17 mouse cellular contexts compared by ENCODE assay signal in the genomic region with DNA sequence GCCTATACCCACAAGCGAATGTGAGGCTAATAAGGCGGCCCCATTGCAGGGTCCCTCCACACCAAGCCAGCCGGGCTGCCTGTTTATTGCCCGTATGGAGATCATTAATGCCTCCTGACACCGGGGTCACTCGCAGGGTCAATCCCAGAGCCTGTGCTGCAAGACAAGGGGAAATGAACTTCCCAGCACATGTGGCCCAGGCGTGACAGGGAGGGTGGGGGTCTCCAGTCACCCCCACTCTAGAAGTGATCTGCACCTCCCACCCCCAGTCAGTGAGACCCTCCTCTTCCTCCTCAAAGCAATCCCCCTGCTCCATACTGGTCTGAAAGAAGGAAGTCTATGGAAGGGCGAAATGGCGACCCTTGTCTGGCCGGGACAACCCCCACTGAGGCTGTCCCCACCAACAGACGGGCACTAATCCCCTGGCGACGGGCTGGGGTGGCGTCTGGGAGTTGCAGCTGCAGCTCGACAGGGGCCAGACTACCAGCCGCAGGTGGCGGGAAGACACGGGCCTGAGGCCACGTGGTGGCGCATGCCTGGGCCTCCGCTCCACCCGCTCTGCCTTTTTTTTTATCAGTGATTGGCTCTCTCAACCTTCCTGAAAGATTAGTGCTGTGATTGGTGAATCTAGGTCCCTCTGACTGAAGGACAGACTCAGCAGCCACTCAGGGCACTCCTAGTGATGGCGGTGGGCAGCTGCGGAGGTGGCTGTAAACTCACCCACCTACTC. TPM values are rescaled to one million over a fixed set of nuclear protein-coding genes. Genes with fewer than 3 reads are reported as not detected.
DNase-seq lines count a peak whose midpoint lies in the region; ATAC-seq and TF ChIP-seq lines count a peak whose summit lies in the region.
"Had no signal": no experiment of that assay in that cellular context is flagged by ENCODE, and none has a peak within 500 bp of the region (broad histone marks: within the 10 kb centered on the region; RNA-seq: fewer than 3 reads in every experiment).

No protein-coding gene starts in this region.

- no peaks in the 10 kb centered on the region for H3K36me3 ChIP-seq in intestine, embryonic 14.5 days (ENCODE audit: control insufficient read depth, insufficient read depth, low read length)
- no peaks in the 10 kb centered on the region for H3K36me3 ChIP-seq in intestine, postnatal 0 days (ENCODE audit: control insufficient read depth, insufficient read depth)
- H3K36me3 ChIP-seq in limb, embryonic 15.5 days = no peaks in the 10 kb centered on the region
- no peaks in the 10 kb centered on the region for H3K36me3 ChIP-seq in testis, adult 2 months (ENCODE audit: control insufficient read depth, insufficient read depth, low read length)
- H3K36me3 ChIP-seq: liver, embryonic 13.5 days had no signal

- H3K27me3 ChIP-seq in intestine, embryonic 14.5 days (replicated peaks; ENCODE audit: control insufficient read depth, insufficient read depth, low read length) = peaks cover 8% of the 10 kb centered on the region
- H3K27me3 ChIP-seq in intestine, postnatal 0 days (replicated peaks; ENCODE audit: control insufficient read depth, insufficient read depth, low read length) = 0 out of 2 replicates have a peak, but pooled peaks cover 2% of the 10 kb centered on the region
- H3K27me3 ChIP-seq in limb, embryonic 15.5 days = no peaks in the 10 kb centered on the region
- H3K27me3 ChIP-seq in testis, adult 2 months (ENCODE audit: control insufficient read depth, insufficient read depth, low read length) = no peaks in the 10 kb centered on the region

- peak; percentile 48 for DNase-seq in intestine, embryonic 14.5 days (ENCODE audit: low spot score)
- peak; percentile 56 for DNase-seq in embryo, embryonic 9.5 days (ENCODE audit: extremely low spot score)
- no peak for DNase-seq in left cerebral cortex, postnatal 4 days
- no peak for DNase-seq in spleen, postnatal 10 days (ENCODE audit: low spot score in 2 of 2)
- DNase-seq: cerebellum, postnatal 10 days; kidney, adult 9 months; layer of hippocampus, postnatal 36 days; liver, embryonic 13.5 days; lung, postnatal 4 days; thymus, postnatal 36 days had no signal

- no peak for ATAC-seq in intestine, embryonic 14.5 days (replicated peaks; ENCODE audit: low FRiP score, low TSS enrichment, low read depth)
- ATAC-seq in intestine, postnatal 0 days = no peak
- peak; percentile 69 for ATAC-seq in limb, embryonic 15.5 days (ENCODE audit: insufficient number of reproducible peaks, low FRiP score, low TSS enrichment, low read depth)
- ATAC-seq in erythroblast, adult 5-6 weeks (replicated peaks; ENCODE audit: low FRiP score, poor library complexity, severe bottlenecking) = no peak
- ATAC-seq: CD4-positive, CD25-positive, alpha-beta regulatory T cell, adult 4 months had no signal

- no peaks in the 10 kb centered on the region for H3K4me1 ChIP-seq in intestine, embryonic 14.5 days (replicated peaks; ENCODE audit: control insufficient read depth, insufficient read depth, low read length)
- H3K4me1 ChIP-seq in intestine, postnatal 0 days (replicated peaks; ENCODE audit: control insufficient read depth, insufficient read depth, low read length) = no peaks in the 10 kb centered on the region
- H3K4me1 ChIP-seq in limb, embryonic 15.5 days = peaks cover 12% of the 10 kb centered on the region
- peaks cover 14% of the 10 kb centered on the region for H3K4me1 ChIP-seq in testis, adult 2 months (ENCODE audit: control insufficient read depth, insufficient read depth, low read length)
- H3K4me1 ChIP-seq: liver, embryonic 13.5 days had no signal

- H3K27ac ChIP-seq in intestine, embryonic 14.5 days (ENCODE audit: low read depth) = no peak overlapping the region
- no peak overlapping the region for H3K27ac ChIP-seq in intestine, postnatal 0 days (ENCODE audit: low read depth, low read length)
- no peak overlapping the region for H3K27ac ChIP-seq in limb, embryonic 15.5 days
- no peak overlapping the region for H3K27ac ChIP-seq in testis, adult 2 months (ENCODE audit: control insufficient read depth, insufficient read depth, low read depth, low read length)
- H3K27ac ChIP-seq: liver, embryonic 13.5 days had no signal

- H3K4me3 ChIP-seq in intestine, embryonic 14.5 days (ENCODE audit: low read depth, low read length) = no peak overlapping the region
- H3K4me3 ChIP-seq in intestine, postnatal 0 days (ENCODE audit: low read depth, low read length) = no peak overlapping the region
- H3K4me3 ChIP-seq in limb, embryonic 15.5 days = peak overlapping the region; percentile 19; the same call in 1 of the 2 replicates
- H3K4me3 ChIP-seq in testis, adult 2 months (ENCODE audit: control insufficient read depth, low read depth, low read length) = peak overlapping the region; percentile 74
- H3K4me3 ChIP-seq: liver, embryonic 13.5 days had no signal

- no peak overlapping the region for H3K9ac ChIP-seq in intestine, embryonic 14.5 days (ENCODE audit: low read length)
- no peak overlapping the region for H3K9ac ChIP-seq in intestine, postnatal 0 days (ENCODE audit: low read depth, low read length)
- no peak overlapping the region for H3K9ac ChIP-seq in limb, embryonic 15.5 days
- H3K9ac ChIP-seq: liver, embryonic 13.5 days had no signal

- H3K4me2 ChIP-seq in intestine, embryonic 14.5 days (ENCODE audit: low read length) = no peak overlapping the region
- no peak overlapping the region for H3K4me2 ChIP-seq in intestine, postnatal 0 days (replicated peaks; ENCODE audit: low read depth)
- peak overlapping the region; percentile 40 for H3K4me2 ChIP-seq in limb, embryonic 15.5 days
- H3K4me2 ChIP-seq: liver, embryonic 13.5 days had no signal

- WGBS in intestine, embryonic 14.5 days = 56% methylated on average over 24 of the region's 24 CpGs
- WGBS in intestine, postnatal 0 days = 69% methylated on average over 24 of the region's 24 CpGs
- WGBS in limb, embryonic 15.5 days = 26% methylated on average over 24 of the region's 24 CpGs

- no peak for TF ChIP-seq POLR2A in testis, adult 2 months (IDR thresholded peaks at IDR 0.05; ENCODE audit: control insufficient read depth, low read depth, low read length)

- intact Hi-C loops in left cerebral cortex, postnatal 4 days (cut with DNase I) = no loop called here

- no peaks in the 10 kb centered on the region for H3K9me3 ChIP-seq in intestine, embryonic 14.5 days (ENCODE audit: control insufficient read depth, low read length)
- H3K9me3 ChIP-seq in intestine, postnatal 0 days (ENCODE audit: control insufficient read depth) = no peaks in the 10 kb centered on the region
- no peaks in the 10 kb centered on the region for H3K9me3 ChIP-seq in limb, embryonic 15.5 days
- H3K9me3 ChIP-seq: liver, embryonic 13.5 days had no signal

- TF ChIP-seq CTCF in intestine, postnatal 0 days (IDR thresholded peaks at IDR 0.05; ENCODE audit: low read depth) = no peak
- TF ChIP-seq CTCF in testis, adult 2 months (IDR thresholded peaks at IDR 0.05; ENCODE audit: control insufficient read depth, insufficient read depth, insufficient replicate concordance, low read depth, low read length) = no peak

RNA-seq across cellular contexts. Expression of gene Tbx4, which starts 10.0 kb away (rescaled TPM):
- polyA plus RNA-seq in intestine, embryonic 14.5 days (2014; fragmentation: Nextera tagmentation; extraction: Ambion mirVana) = not detected in 2 replicates
- not detected in 2 replicates for polyA plus RNA-seq in intestine, postnatal 0 days (2015; fragmentation: Nextera tagmentation; extraction: Ambion mirVana)
- polyA plus RNA-seq in limb, embryonic 15.5 days (2015; fragmentation: Nextera tagmentation; extraction: Ambion mirVana) = 14.9 and 21.9 TPM in 2 replicates
- polyA plus RNA-seq in testis, adult 2 months (2012; rRNA removed) = 0.61 TPM in 2 replicates
- not detected in 2 replicates for total RNA-seq in erythroblast, adult 5-6 weeks (2015; ENCODE audit: low replicate concordance)
- not detected in 2 replicates for total RNA-seq in erythroblast, adult 5-6 weeks (2017; ENCODE audit: low replicate concordance)
- under 1 TPM; 0.12 to 0.38 TPM for total RNA-seq in left cerebral cortex, postnatal 4 days (2021)
- total RNA-seq: granulocyte monocyte progenitor cell, adult 5-6 weeks had no signal
- polyA plus RNA-seq: CD4-positive, CD25-positive, alpha-beta regulatory T cell, adult 4 months had no signal

RNA-seq across cellular contexts. Expression of gene Gm11444, which starts 26.1 kb away (rescaled TPM):
- polyA plus RNA-seq in intestine, embryonic 14.5 days (2014; fragmentation: Nextera tagmentation; extraction: Ambion mirVana) = not detected in 2 replicates
- not detected in 2 replicates for polyA plus RNA-seq in intestine, postnatal 0 days (2015; fragmentation: Nextera tagmentation; extraction: Ambion mirVana)
- polyA plus RNA-seq in limb, embryonic 15.5 days (2015; fragmentation: Nextera tagmentation; extraction: Ambion mirVana) = not detected in 2 replicates
- polyA plus RNA-seq in testis, adult 2 months (2012; rRNA removed) = 5.7 and 8.4 TPM in 2 replicates
- not detected in 2 replicates for total RNA-seq in erythroblast, adult 5-6 weeks (2015; ENCODE audit: low replicate concordance)
- not detected in 2 replicates for total RNA-seq in erythroblast, adult 5-6 weeks (2017; ENCODE audit: low replicate concordance)
- total RNA-seq in left cerebral cortex, postnatal 4 days (2021) = not detected
- total RNA-seq: granulocyte monocyte progenitor cell, adult 5-6 weeks; heart, postnatal 25 days; layer of hippocampus, postnatal 36 days had no signal
- polyA plus RNA-seq: liver, embryonic 13.5 days had no signal

RNA-seq across cellular contexts. Expression of gene Tbx2, which starts 43.9 kb away (rescaled TPM):
- polyA plus RNA-seq in intestine, embryonic 14.5 days (2014; fragmentation: Nextera tagmentation; extraction: Ambion mirVana) = 7.2 and 7.7 TPM in 2 replicates
- 3.0 and 3.3 TPM in 2 replicates for polyA plus RNA-seq in intestine, postnatal 0 days (2015; fragmentation: Nextera tagmentation; extraction: Ambion mirVana)
- polyA plus RNA-seq in limb, embryonic 15.5 days (2015; fragmentation: Nextera tagmentation; extraction: Ambion mirVana) = 3.4 and 4.1 TPM in 2 replicates
- polyA plus RNA-seq in testis, adult 2 months (2012; rRNA removed) = 2.3 and 4.0 TPM in 2 replicates
- total RNA-seq in erythroblast, adult 5-6 weeks (2015; ENCODE audit: low replicate concordance) = 0.38 TPM in 1 of 2 replicates, not detected in the other
- total RNA-seq in erythroblast, adult 5-6 weeks (2017; ENCODE audit: low replicate concordance) = 0.42 and 0.85 TPM in 2 replicates
- total RNA-seq in left cerebral cortex, postnatal 4 days (2021) = 1 to 10 TPM; 3.7 to 3.9 TPM
- polyA plus RNA-seq: CD4-positive, CD25-positive, alpha-beta regulatory T cell, adult 4 months had no signal

Comparison
In these comparisons a context has a peak if more than half of its experiments do, and no peak if none do; other contexts are left out.
1. DNase-seq: peak in intestine, embryonic 14.5 days (single experiment) and embryo, embryonic 9.5 days (single experiment); none in left cerebral cortex, postnatal 4 days (single experiment) and spleen, postnatal 10 days (0 of 2).
2. H3K4me3 ChIP-seq: peak in limb, embryonic 15.5 days (single experiment) and testis, adult 2 months (single experiment); none in intestine, embryonic 14.5 days (single experiment) and intestine, postnatal 0 days (single experiment).